Mouse (Mus musculus) bone marrow macrophage, adult 2 months (primary cell): ENCODE results near the gene Odf2l.

Source experiments
- CTCF ChIP-seq: IDR thresholded peaks from 2 replicates; pipeline ENCODE4 v1.5.1; 2012; ENCODE audit warnings: low read depth, mild to moderate bottlenecking, low read length, moderate library complexity
- POLR2A ChIP-seq: IDR thresholded peaks from 2 replicates; pipeline ENCODE4 v1.6.1; 2012; ENCODE audit warnings: mild to moderate bottlenecking, low read depth, low read length, borderline replicate concordance

DNA sequence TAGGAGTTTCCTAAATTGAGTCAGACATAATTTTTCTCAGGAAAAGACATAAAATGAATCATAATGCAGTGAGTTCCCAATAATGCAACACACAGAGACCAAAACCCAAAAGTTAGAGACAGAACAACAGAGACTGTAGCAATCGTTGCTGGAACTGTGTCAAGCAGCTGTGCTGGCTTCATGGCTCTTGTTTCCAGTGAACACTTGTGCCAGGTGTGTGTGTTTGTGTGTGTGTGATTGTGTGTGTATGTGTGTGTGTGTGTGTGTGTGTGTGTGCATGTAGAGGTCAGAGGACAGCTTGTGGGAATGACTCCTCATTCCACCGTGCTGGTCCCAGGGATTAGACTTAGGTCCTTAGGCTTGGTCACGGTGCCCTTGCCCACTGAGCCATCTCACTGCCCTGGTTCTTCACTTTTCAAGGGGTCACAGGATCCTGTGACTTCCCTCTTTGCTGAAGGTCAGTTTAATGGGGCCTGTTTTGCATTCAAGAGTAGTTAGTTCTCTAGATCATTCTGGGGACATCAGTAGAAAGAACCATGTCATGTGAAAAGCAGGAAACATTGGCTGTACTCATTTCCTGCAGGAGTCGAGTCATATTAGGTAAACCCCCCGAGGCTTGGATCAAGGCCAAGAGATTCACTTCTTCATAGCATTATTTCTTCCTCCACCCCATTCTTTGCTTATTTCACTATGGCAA is 13.2 kb upstream of the Odf2l start:
- TF ChIP-seq CTCF: no peak
- no peak for TF ChIP-seq POLR2A
